ENCODE assay signal across 10 mouse cellular contexts in the genomic region with DNA sequence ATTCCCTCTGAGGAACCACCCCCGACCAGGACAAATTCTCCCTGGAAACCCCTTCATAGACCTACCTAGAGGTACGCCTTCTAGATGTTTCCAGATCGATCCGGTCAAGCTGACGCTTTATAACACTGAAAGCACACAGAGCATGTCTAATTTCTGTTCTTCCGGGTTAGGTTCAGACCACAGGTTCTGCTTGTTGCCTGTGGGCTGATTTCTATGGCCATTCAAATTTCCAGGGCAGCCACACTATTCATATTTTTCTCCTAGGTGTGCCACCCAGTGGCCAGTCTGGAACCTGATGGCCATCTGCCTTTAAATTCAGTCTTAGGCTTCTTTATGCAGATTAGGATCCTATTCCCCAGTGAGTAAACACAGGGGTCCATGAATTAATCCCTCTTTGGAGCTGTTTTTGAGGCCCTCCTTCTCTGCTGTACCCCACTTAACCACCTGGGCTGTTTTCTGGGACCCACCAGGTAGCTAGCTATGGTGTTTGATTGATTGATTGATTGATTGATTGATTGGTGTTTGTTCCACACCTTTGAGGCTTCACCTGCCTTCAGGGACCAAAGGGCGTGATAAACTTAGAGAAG.
DNase-seq lines count a peak whose midpoint lies in the region; ATAC-seq and TF ChIP-seq lines count a peak whose summit lies in the region.
"Had no signal": no experiment of that assay in that cellular context is flagged by ENCODE, and none has a peak within 500 bp of the region (broad histone marks: within the 10 kb centered on the region; RNA-seq: fewer than 3 reads in every experiment).

No protein-coding gene starts in this region.

- H3K4me3 ChIP-seq in hindbrain, embryonic 16.5 days (ENCODE audit: low read length): no peak overlapping the region
- no peak overlapping the region for H3K4me3 ChIP-seq in midbrain, postnatal 0 days (ENCODE audit: low read depth, low read length)
- no peak overlapping the region for H3K4me3 ChIP-seq in lung, adult 2 months (replicated peaks; ENCODE audit: extremely low read depth, low read depth, low read length)

- intact Hi-C loops in left cerebral cortex, postnatal 4 days (cut with DNase I): no loop called here
- intact Hi-C loops in left cerebral cortex, postnatal 10 days (cut with DNase I): loop anchor here (10.0 kb wide), 1 partner anchor 332 kb away; a partner anchor contains a TSS

- H3K27me3 ChIP-seq in hindbrain, embryonic 16.5 days (replicated peaks; ENCODE audit: control insufficient read depth, insufficient read depth, low read length): no peaks in the 10 kb centered on the region
- H3K27me3 ChIP-seq in midbrain, postnatal 0 days (ENCODE audit: insufficient read depth, low read length): no peaks in the 10 kb centered on the region

- 75% methylated on average over 7 of the region's 7 CpGs for WGBS in hindbrain, embryonic 16.5 days
- 76% methylated on average over 7 of the region's 7 CpGs for WGBS in midbrain, postnatal 0 days
- 82% methylated on average over 7 of the region's 7 CpGs for WGBS in lung, adult 2 months

- H3K9ac ChIP-seq in hindbrain, embryonic 16.5 days (ENCODE audit: low read depth, low read length): no peak overlapping the region
- H3K9ac ChIP-seq in midbrain, postnatal 0 days (replicated peaks; ENCODE audit: low read length, poor library complexity, severe bottlenecking): no peak overlapping the region

- H3K9me3 ChIP-seq in hindbrain, embryonic 16.5 days (ENCODE audit: control insufficient read depth, low read length): no peaks in the 10 kb centered on the region
- no peaks in the 10 kb centered on the region for H3K9me3 ChIP-seq in midbrain, postnatal 0 days (ENCODE audit: low read length)

- H3K36me3 ChIP-seq in hindbrain, embryonic 16.5 days (ENCODE audit: control insufficient read depth, insufficient read depth, low read length): no peaks in the 10 kb centered on the region
- no peaks in the 10 kb centered on the region for H3K36me3 ChIP-seq in midbrain, postnatal 0 days (ENCODE audit: insufficient read depth, low read length)

- DNase-seq in embryo, embryonic 11 days: peak; percentile 10
- no peak for DNase-seq in embryo, embryonic 9.5 days (ENCODE audit: extremely low spot score)
- peak; percentile 43 for DNase-seq in left cerebral cortex, postnatal 4 days
- no peak for DNase-seq in left cerebral cortex, postnatal 10 days (ENCODE audit: extremely low spot score in 1 of 2, low spot score in 2 of 2)
- peak; percentile 60 for DNase-seq in midbrain, postnatal 0 days (ENCODE audit: low spot score)
- DNase-seq in lung, adult 2 months: no peak
- no peak for DNase-seq in lung, postnatal 10 days
- DNase-seq: lung, postnatal 36 days had no signal

- H3K27ac ChIP-seq in hindbrain, embryonic 16.5 days (ENCODE audit: low read depth, low read length): no peak overlapping the region
- no peak overlapping the region for H3K27ac ChIP-seq in midbrain, postnatal 0 days (ENCODE audit: low read depth, low read length)

- H3K4me2 ChIP-seq in hindbrain, embryonic 16.5 days (ENCODE audit: low read length): no peak overlapping the region
- no peak overlapping the region for H3K4me2 ChIP-seq in midbrain, postnatal 0 days (ENCODE audit: low read depth, low read length, poor library complexity, severe bottlenecking)

- TF ChIP-seq CTCF in midbrain, postnatal 0 days (IDR thresholded peaks at IDR 0.05): peak; percentile 66
- TF ChIP-seq CTCF in lung, adult 2 months (IDR thresholded peaks at IDR 0.05; ENCODE audit: insufficient read depth, low read length): no peak

- ATAC-seq in hindbrain, embryonic 16.5 days: peak; percentile 32; the same call in 1 of the 2 replicates
- no peak for ATAC-seq in midbrain, postnatal 0 days (ENCODE audit: low FRiP score)
- ATAC-seq: CD4-positive, CD25-positive, alpha-beta regulatory T cell, adult 4 months had no signal

- no peaks in the 10 kb centered on the region for H3K4me1 ChIP-seq in hindbrain, embryonic 16.5 days (ENCODE audit: control insufficient read depth, insufficient read depth, low read depth, low read length)
- H3K4me1 ChIP-seq in midbrain, postnatal 0 days (ENCODE audit: insufficient read depth, low read length): no peaks in the 10 kb centered on the region
- H3K4me1 ChIP-seq in lung, adult 2 months (ENCODE audit: control insufficient read depth, insufficient read depth, low read length): no peaks in the 10 kb centered on the region

- TF ChIP-seq POLR2A in lung, adult 2 months (IDR thresholded peaks at IDR 0.05; ENCODE audit: borderline replicate concordance, extremely low read depth, low read depth, low read length): no peak

Comparison
In these comparisons a context has a peak if more than half of its experiments do, and no peak if none do; other contexts are left out.
1. DNase-seq: peak in embryo, embryonic 11 days (single experiment), left cerebral cortex, postnatal 4 days (single experiment) and midbrain, postnatal 0 days (single experiment); none in embryo, embryonic 9.5 days (single experiment), left cerebral cortex, postnatal 10 days (0 of 2), lung, adult 2 months (single experiment) and lung, postnatal 10 days (single experiment).